Mouse (Mus musculus): Measurements from ENCODE around the gene Dapp1.

DNA sequence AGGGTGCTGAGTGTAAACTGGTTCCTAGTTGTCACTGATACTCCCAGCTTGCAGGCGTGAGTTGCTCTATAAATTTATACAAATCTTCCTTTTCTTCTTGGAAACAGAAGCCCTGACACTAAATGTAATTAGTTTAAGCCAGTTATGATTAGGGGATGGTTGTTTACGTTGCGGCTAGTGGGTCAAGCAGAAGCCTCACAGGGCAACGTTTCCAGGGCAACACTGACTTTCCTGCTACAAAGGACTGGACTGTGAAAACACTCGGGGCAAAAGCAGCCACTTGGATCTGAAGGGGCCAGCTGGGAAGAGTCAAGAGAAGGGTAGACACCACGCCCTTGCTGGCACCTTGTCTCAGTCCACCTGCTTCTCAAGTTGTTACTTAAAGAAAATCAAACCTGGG is 44.8 kb downstream of the Dapp1 start:
- TF ChIP-seq CTCF (IDR thresholded peaks at IDR 0.05; ENCODE audit: low read depth): no peak
- TF ChIP-seq EP300 (optimal IDR thresholded peaks at IDR 0.05): no peak

All from stomach, postnatal 0 days (tissue).